ENCODE assay signal across 7 mouse cellular contexts in the genomic region with DNA sequence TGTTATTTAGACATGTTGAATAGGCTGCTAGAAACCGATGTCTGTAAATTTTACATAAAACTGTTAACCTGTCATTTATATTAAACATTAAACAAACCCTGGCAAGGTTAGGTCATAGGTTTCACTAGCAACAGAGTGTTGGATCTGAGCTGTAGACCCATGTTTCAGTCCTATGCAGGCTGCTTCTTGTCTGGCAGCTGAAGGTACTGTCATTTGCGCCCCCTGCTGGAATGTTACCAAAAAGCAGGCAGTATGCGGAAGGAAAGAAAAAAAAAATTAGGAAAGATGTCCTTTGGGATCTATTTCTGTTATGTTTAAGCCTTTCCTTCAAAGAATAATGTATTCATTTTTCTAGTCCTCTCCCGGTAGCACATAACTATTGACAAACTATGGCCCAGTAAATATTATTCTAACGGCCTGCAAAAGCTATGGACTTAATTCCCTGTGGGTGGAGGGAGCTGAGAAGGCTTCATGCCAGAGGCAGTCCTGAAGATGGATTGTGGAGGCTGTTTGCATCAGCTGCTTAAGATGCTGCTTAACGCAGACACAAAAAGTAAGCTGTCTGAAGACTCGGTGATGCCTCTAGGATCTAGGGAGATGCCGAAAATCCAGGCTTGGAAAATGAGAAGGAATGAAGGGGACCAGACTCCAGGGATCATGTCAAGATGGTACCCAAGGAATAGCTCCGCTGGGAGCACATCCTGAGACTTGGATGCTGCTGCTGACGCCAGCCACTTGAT.
DNase-seq lines count a peak whose midpoint lies in the region; ATAC-seq and TF ChIP-seq lines count a peak whose summit lies in the region.

No protein-coding gene starts in this region.

- H3K27me3 ChIP-seq in forebrain, postnatal 0 days (ENCODE audit: insufficient read depth, low read length), result no peaks in the 10 kb centered on the region

- 40% methylated on average over 10 of the region's 10 CpGs for WGBS in forebrain, postnatal 0 days

- H3K9ac ChIP-seq in forebrain, postnatal 0 days, result no peak overlapping the region

- no peaks in the 10 kb centered on the region for H3K9me3 ChIP-seq in forebrain, postnatal 0 days (ENCODE audit: low read length)

- DNase-seq in urinary bladder, postnatal 14 days (ENCODE audit: low spot score), result peak; percentile 78
- no peak for DNase-seq in urinary bladder, postnatal 10 days (ENCODE audit: low spot score)
- DNase-seq in c-Kit-positive CD71-positive TER-119-positive erythroid progenitor cells, embryonic 14.5 days (ENCODE audit: low spot score), result peak; percentile 15
- peak; percentile 84 for DNase-seq in forebrain, postnatal 0 days
- DNase-seq in kidney, postnatal 4 days, result peak; percentile 83 to 86
- DNase-seq in lung, postnatal 14 days, result peak; percentile 83
- peak; percentile 86 for DNase-seq in right cerebral cortex, postnatal 14 days

- no peak overlapping the region for H3K4me3 ChIP-seq in forebrain, postnatal 0 days (ENCODE audit: low read depth, low read length)

- peaks cover 21% of the 10 kb centered on the region; the same call in 1 of the 2 replicates for H3K4me1 ChIP-seq in forebrain, postnatal 0 days (ENCODE audit: insufficient read depth)

- H3K36me3 ChIP-seq in forebrain, postnatal 0 days (ENCODE audit: insufficient read depth), result 0 out of 2 replicates have a peak, but pooled peaks cover 5% of the 10 kb centered on the region

- H3K4me2 ChIP-seq in forebrain, postnatal 0 days (ENCODE audit: low read depth), result peak overlapping the region; percentile 78

- peak; percentile 52 for ATAC-seq in forebrain, postnatal 0 days

- peak; percentile 87 for TF ChIP-seq CTCF in forebrain, postnatal 0 days (IDR thresholded peaks at IDR 0.05; ENCODE audit: low read depth)

- H3K27ac ChIP-seq in forebrain, postnatal 0 days (ENCODE audit: low read depth, low read length), result no peak overlapping the region; the same call in 1 of the 2 replicates
